Mouse (Mus musculus) brain, embryonic 14.5 days (tissue): ENCODE measurements at regions not wholly inside any gene's neighbourhood (a gene's known extent, or its start where the extent isn't known, plus 50 kb on each side); places are given as distances from the start of the nearest gene placed in this dataset.
A peak's percentile ranks its signal among the peaks of the same experiment; 100 is the strongest.
"Not testable (repeated sequence)": the region's sequence is repeated elsewhere in the genome, so short reads cannot be mapped to it uniquely, and the experiment has no call there.

ENCODE experiments used
- DNase-seq: peaks from one replicate; pipeline ENCODE4 v3.0.0-alpha.2; 2011; ENCODE audit warnings: low read depth
- CTCF ChIP-seq: fragments of 200-500 bp; IDR thresholded peaks from 2 replicates; pipeline ENCODE4 v1.5.1; 2012; ENCODE audit warnings: inconsistent platforms, mild to moderate bottlenecking, moderate library complexity, borderline replicate concordance; ENCODE audit not compliant: insufficient read depth, insufficient read length; ENCODE audit errors: extremely low read depth
- POLR2A ChIP-seq: fragments of 200-500 bp; IDR thresholded peaks from 2 replicates; pipeline ENCODE4 v1.6.1; 2012; ENCODE audit warnings: mild to moderate bottlenecking, inconsistent platforms, borderline replicate concordance; ENCODE audit not compliant: poor library complexity, insufficient read depth, insufficient read length, severe bottlenecking; ENCODE audit errors: extremely low read depth

- not testable (repeated sequence) for DNase-seq
Measured at GRCm38 (mm10) chr14:27562564-27562963, 54.3 kb upstream of the Ccdc66 start.

- not testable (repeated sequence) for DNase-seq
Measured at GRCm38 (mm10) chr14:27561974-27562373, 53.7 kb upstream of the Ccdc66 start.

GRCm38 (mm10) chr14:27560434-27560833, 52.2 kb upstream of the Ccdc66 start:
- TF ChIP-seq POLR2A (no peak), CTCF (peak; percentile 65; the same call in 1 of the 2 replicates)
- peak; percentile 85 for DNase-seq

- DNase-seq: no peak
- TF ChIP-seq CTCF: no peak
- TF ChIP-seq POLR2A: no peak
Measured at GRCm38 (mm10) chr14:27558794-27559491, 50.7 kb upstream of the Ccdc66 start.
